Mouse (Mus musculus) stomach, embryonic 16.5 days (tissue): ENCODE results near the gene Fam214a. TPM values are rescaled to one million over a fixed set of nuclear protein-coding genes. Genes with fewer than 3 reads are reported as not detected.

Experiments
- ATAC-seq: fragments of 200-750 bp; cut with Nextera tagmentation; 2 replicates; pipeline ENCODE4 v1.8.0; 2017; ENCODE audit warnings: moderate number of reproducible peaks, moderate TSS enrichment; ENCODE audit not compliant: insufficient read depth, low FRiP score
- H3K27ac ChIP-seq: fragments of 300-500 bp; sonication (generic); 2 replicates; pipeline ENCODE4 v1.5.1; 2014; ENCODE audit warnings: low read length
- H3K27me3 ChIP-seq: fragments of 300-500 bp; sonication (generic); 2 replicates; pipeline ENCODE4 v1.6.1; 2014; ENCODE audit warnings: low read length, control low read depth, mixed read lengths; ENCODE audit not compliant: control insufficient read depth, insufficient read depth
- H3K36me3 ChIP-seq: fragments of 300-500 bp; sonication (generic); 2 replicates; pipeline ENCODE4 v1.6.1; 2014; ENCODE audit warnings: low read length; ENCODE audit not compliant: control insufficient read depth, insufficient read depth
- H3K4me1 ChIP-seq: fragments of 300-500 bp; sonication (generic); 2 replicates; pipeline ENCODE4 v1.6.1; 2014; ENCODE audit warnings: low read length, control low read depth, mixed read lengths; ENCODE audit not compliant: control insufficient read depth, insufficient read depth
- H3K4me2 ChIP-seq: fragments of 300-500 bp; sonication (generic); 2 replicates; pipeline ENCODE4 v1.6.1; 2014; ENCODE audit warnings: low read depth, low read length, mixed read lengths
- H3K4me3 ChIP-seq: fragments of 300-500 bp; sonication (generic); replicated peaks from 2 replicates; pipeline ENCODE4 v1.5.1; 2014; ENCODE audit warnings: mild to moderate bottlenecking, low read length
- H3K9ac ChIP-seq: fragments of 300-500 bp; sonication (generic); 2 replicates; pipeline ENCODE4 v1.6.1; 2014; ENCODE audit warnings: low read length
- H3K9me3 ChIP-seq: fragments of 300-500 bp; sonication (generic); replicated peaks from 2 replicates; pipeline ENCODE4 v1.6.1; 2016; ENCODE audit warnings: low read length, control low read depth; ENCODE audit not compliant: control insufficient read depth
- WGBS: fragments of 180-500 bp; shearing (Covaris S2); extraction: QIAGEN DNeasy Blood & Tissue Kit; methylation state at CpG from one replicate; pipeline ENCODE4 v1.1.7; 2014; 5-methylcytosine and 5-hydroxymethylcytosine counted together
- polyA plus RNA-seq: library from polyadenylated mRNA; unstranded; fragments of >200 nt; fragmentation: Nextera tagmentation; extraction: Ambion mirVana; gene quantifications from 2 replicates; pipeline ENCODE4 v1.2.1, GENCODE M21; 2015

Gene Fam214a
- polyA plus RNA-seq, 1 experiment from 2014 or later = 10.0 TPM

GRCm38 (mm10) chr9:74915611-74916010 lies 37.1 kb upstream of the Fam214a start:
- H3K27ac ChIP-seq = no peak overlapping the region
- whole genome bisulfite sequencing = 82% methylated on average over 3 of the region's 3 CpGs
- no peak for ATAC-seq

GRCm38 (mm10) chr9:74920450-74920849 lies 32.2 kb upstream of the Fam214a start:
- no peak overlapping the region for H3K27ac ChIP-seq
- 89% methylated on average over 12 of the region's 12 CpGs for WGBS

More at GRCm38 (mm10) chr9:74915611-74916010, 37.1 kb upstream of the Fam214a start:
- Histone ChIP-seq H3K4me1 (0 out of 2 replicates have a peak, but pooled peaks cover 5% of the 10 kb centered on the region), H3K36me3 (no peaks in the 10 kb centered on the region), H3K4me3 (no peak overlapping the region), H3K4me2 (no peak overlapping the region), H3K27me3 (no peaks in the 10 kb centered on the region), H3K9ac (no peak overlapping the region), H3K9me3 (0 out of 2 replicates have a peak, but pooled peaks cover 5% of the 10 kb centered on the region)

GRCm38 (mm10) chr9:74921422-74921821 lies 31.3 kb upstream of the Fam214a start:
- Histone ChIP-seq H3K4me3 (no peak overlapping the region), H3K27me3 (no peaks in the 10 kb centered on the region), H3K4me1 (no peaks in the 10 kb centered on the region), H3K4me2 (no peak overlapping the region), H3K27ac (no peak overlapping the region), H3K9ac (no peak overlapping the region), H3K9me3 (0 out of 2 replicates have a peak, but pooled peaks cover 5% of the 10 kb centered on the region), H3K36me3 (no peaks in the 10 kb centered on the region)
- 43% methylated on average over 1 of the region's 1 CpGs for WGBS
- no peak for ATAC-seq

More at GRCm38 (mm10) chr9:74920450-74920849, 32.2 kb upstream of the Fam214a start:
- Histone ChIP-seq H3K36me3 (no peaks in the 10 kb centered on the region), H3K9me3 (0 out of 2 replicates have a peak, but pooled peaks cover 5% of the 10 kb centered on the region), H3K27me3 (no peaks in the 10 kb centered on the region), H3K4me1 (no peaks in the 10 kb centered on the region), H3K4me2 (no peak overlapping the region), H3K9ac (no peak overlapping the region), H3K4me3 (no peak overlapping the region)
- no peak for ATAC-seq

DNA sequence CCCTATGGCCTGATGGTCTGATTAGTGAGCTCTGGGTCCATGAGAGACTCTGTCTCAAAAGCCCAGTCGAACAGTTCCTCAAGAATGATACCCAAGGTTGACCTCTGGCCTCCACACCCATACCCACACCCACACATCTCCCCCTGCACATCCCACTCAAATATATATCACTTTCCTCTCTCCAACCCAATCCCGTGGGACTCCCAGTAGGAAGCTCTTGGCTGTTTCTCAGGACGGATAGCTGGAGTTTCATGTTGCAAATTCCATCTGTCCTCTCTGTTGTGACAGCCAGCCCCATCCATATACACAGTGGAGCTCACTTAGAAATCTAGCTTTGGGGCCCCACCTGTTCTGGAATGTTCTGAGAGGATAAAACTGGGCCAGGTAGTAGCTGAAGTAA lies 29.8 kb upstream of the Fam214a start:
- Histone ChIP-seq H3K4me1 (no peaks in the 10 kb centered on the region), H3K9ac (no peak overlapping the region), H3K36me3 (no peaks in the 10 kb centered on the region), H3K4me2 (no peak overlapping the region), H3K27me3 (no peaks in the 10 kb centered on the region), H3K4me3 (no peak overlapping the region), H3K9me3 (no peaks in the 10 kb centered on the region), H3K27ac (no peak overlapping the region)
- no peak for ATAC-seq
- WGBS = 59% methylated on average over 3 of the region's 3 CpGs

DNA sequence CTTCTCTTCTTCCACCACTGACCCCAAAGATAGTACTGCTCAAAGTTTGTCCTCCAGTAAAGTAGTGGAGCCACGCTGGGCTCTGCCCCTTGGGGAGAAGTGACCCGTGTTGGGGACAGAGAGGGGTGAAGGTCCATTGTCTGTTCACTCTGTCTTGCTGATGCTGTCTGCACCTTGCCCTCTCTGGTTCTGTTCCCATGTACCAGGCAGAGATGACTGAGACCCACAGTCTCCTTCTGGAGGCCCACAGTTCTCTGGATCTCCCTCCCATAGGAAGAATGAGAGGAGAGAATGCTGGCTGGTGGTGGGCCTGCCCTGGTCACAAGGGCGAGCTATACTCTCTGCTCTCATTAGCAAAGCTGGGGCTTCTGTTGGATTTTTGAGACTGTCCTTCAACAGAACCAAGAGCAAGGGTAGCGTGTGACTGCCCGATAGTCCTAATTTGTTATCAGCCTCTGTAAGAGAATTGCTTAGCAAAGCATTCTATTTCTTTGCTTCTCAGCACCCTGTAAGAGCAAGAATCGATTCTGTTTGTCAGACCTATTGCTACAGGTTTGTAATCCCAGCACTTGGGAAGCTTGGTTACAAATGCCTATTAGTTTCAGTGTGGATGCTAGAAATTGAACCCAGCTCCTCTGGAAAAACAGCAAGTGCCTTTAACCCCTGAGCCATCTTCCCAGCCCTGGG lies 29.2 kb upstream of the Fam214a start:
- Histone ChIP-seq H3K36me3 (no peaks in the 10 kb centered on the region), H3K9me3 (no peaks in the 10 kb centered on the region), H3K9ac (no peak overlapping the region), H3K27me3 (no peaks in the 10 kb centered on the region), H3K4me2 (no peak overlapping the region), H3K4me1 (no peaks in the 10 kb centered on the region), H3K27ac (no peak overlapping the region), H3K4me3 (no peak overlapping the region)
- WGBS = 87% methylated on average over 6 of the region's 6 CpGs
- ATAC-seq = no peak

GRCm38 (mm10) chr9:74925220-74925769 lies 27.4 kb upstream of the Fam214a start:
- Histone ChIP-seq H3K9ac (no peak overlapping the region), H3K4me2 (no peak overlapping the region), H3K36me3 (no peaks in the 10 kb centered on the region), H3K9me3 (no peaks in the 10 kb centered on the region), H3K27ac (no peak overlapping the region), H3K4me3 (no peak overlapping the region), H3K27me3 (no peaks in the 10 kb centered on the region), H3K4me1 (no peaks in the 10 kb centered on the region)
- ATAC-seq = no peak
- 79% methylated on average over 10 of the region's 10 CpGs for WGBS

- Histone ChIP-seq H3K4me3 (no peak overlapping the region), H3K9me3 (no peaks in the 10 kb centered on the region), H3K27me3 (no peaks in the 10 kb centered on the region), H3K36me3 (no peaks in the 10 kb centered on the region), H3K4me1 (no peaks in the 10 kb centered on the region), H3K4me2 (no peak overlapping the region), H3K27ac (no peak overlapping the region), H3K9ac (no peak overlapping the region)
- ATAC-seq = no peak
- WGBS = 90% methylated on average over 4 of the region's 4 CpGs
Measured at GRCm38 (mm10) chr9:74929981-74930423, 22.7 kb upstream of the Fam214a start.

GRCm38 (mm10) chr9:74930653-74931052 lies 22.0 kb upstream of the Fam214a start:
- no peaks in the 10 kb centered on the region for H3K27me3 ChIP-seq
- H3K4me1 ChIP-seq = no peaks in the 10 kb centered on the region
- H3K36me3 ChIP-seq = no peaks in the 10 kb centered on the region
- H3K27ac ChIP-seq = no peak overlapping the region
- no peak overlapping the region for H3K9ac ChIP-seq
- no peaks in the 10 kb centered on the region for H3K9me3 ChIP-seq
- 77% methylated on average over 5 of the region's 5 CpGs for WGBS
- no peak overlapping the region for H3K4me2 ChIP-seq
- H3K4me3 ChIP-seq = no peak overlapping the region
- ATAC-seq = no peak

- Histone ChIP-seq H3K4me2 (no peak overlapping the region), H3K27me3 (no peaks in the 10 kb centered on the region), H3K9me3 (no peaks in the 10 kb centered on the region), H3K4me3 (no peak overlapping the region), H3K36me3 (no peaks in the 10 kb centered on the region), H3K4me1 (0 out of 2 replicates have a peak, but pooled peaks cover 6% of the 10 kb centered on the region), H3K9ac (no peak overlapping the region), H3K27ac (no peak overlapping the region)
- WGBS = 65% methylated on average over 3 of the region's 3 CpGs
- no peak for ATAC-seq
Measured at GRCm38 (mm10) chr9:74935289-74935688, 17.4 kb upstream of the Fam214a start.
